Mouse (Mus musculus): ENCODE measurements around the gene Etnk2. TPM values are rescaled to one million over a fixed set of nuclear protein-coding genes. Genes with fewer than 3 reads are reported as not detected.

The Etnk2 gene
- polyA plus RNA-seq, 1 experiment from 2014 or later = 39.5 TPM

DNA sequence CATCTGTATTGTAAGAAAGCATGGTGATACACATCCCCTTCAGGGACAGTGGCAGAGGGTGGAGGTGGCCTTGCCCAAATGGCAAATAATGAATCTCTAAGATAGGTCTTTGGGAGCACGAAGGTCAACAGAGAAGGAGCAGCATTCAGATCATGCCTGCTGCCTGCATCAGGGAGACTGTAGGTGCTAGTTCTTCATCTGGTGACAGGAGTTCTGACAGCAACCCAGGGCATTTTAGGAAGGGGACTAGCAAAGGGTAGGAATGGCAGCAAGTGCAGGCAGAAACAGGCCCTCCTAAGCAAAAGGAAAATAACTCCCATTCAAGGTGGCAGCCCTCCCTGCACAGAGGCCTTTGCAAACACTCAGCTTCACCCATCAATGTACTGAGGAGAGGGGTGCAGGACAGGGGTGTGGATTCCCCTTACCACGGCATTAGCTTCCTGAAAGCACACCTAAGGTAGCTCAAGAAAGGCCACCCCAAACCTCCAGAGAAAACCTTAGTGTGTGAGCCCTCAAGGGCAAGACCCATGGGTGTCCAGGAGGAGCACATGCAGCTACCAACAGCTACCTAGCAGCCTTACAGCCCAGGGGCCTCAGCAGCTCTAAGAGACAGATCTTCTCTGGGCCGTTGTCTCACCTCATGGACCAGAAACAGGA, 55.9 kb downstream of the Etnk2 start:
- DNase-seq (no peak), ATAC-seq (no peak)
- 70% methylated on average over 3 of the region's 3 CpGs for WGBS (ENCODE audit: insufficient replicate concordance)
- H3K9ac ChIP-seq (replicated peaks) = no peak overlapping the region
- no peaks in the 10 kb centered on the region for H3K36me3 ChIP-seq (replicated peaks; ENCODE audit: insufficient read depth, low read length)
- H3K4me3 ChIP-seq (ENCODE audit: low read depth, low read length) = no peak overlapping the region
- no peak overlapping the region for H3K27ac ChIP-seq (ENCODE audit: low read depth)
- peaks cover 24% of the 10 kb centered on the region for H3K4me1 ChIP-seq (ENCODE audit: insufficient read depth)
- H3K27me3 ChIP-seq (ENCODE audit: insufficient read depth, low read length) = peaks cover 7% of the 10 kb centered on the region
- no peak overlapping the region for H3K4me2 ChIP-seq (ENCODE audit: low read depth, low read length)
- TF ChIP-seq EP300 (IDR thresholded peaks at IDR 0.05; ENCODE audit: low read depth) (no peak), CTCF (IDR thresholded peaks at IDR 0.05; ENCODE audit: low read depth) (no peak)
- H3K9me3 ChIP-seq (ENCODE audit: low read length) = no peaks in the 10 kb centered on the region

DNA sequence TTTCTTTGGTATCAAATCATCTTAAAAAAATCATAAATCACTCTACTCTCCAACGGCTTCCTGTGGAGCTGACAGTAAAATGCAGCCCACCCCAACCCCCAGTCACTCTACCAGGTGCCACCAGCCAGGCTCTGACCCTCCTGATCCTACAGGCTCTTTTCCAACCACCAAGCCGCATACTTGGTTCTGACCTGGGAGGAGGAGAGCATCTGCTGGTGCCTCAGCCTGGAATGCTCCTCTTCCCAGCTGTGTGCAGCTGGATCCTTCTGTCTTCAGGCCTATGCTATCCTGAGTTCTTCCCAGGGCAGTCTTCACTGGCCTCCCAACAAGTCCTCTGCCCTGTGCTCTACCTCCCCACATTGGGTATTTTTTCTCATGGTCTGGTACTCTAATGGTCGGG, 57.1 kb downstream of the Etnk2 start:
- 66% methylated on average over 3 of the region's 3 CpGs for WGBS (ENCODE audit: insufficient replicate concordance)
- Histone ChIP-seq H3K9me3 (ENCODE audit: low read length) (no peaks in the 10 kb centered on the region), H3K27ac (ENCODE audit: low read depth) (no peak overlapping the region), H3K36me3 (replicated peaks; ENCODE audit: insufficient read depth, low read length) (no peaks in the 10 kb centered on the region), H3K4me2 (ENCODE audit: low read depth, low read length) (no peak overlapping the region), H3K9ac (replicated peaks) (no peak overlapping the region), H3K27me3 (ENCODE audit: insufficient read depth, low read length) (peaks cover 7% of the 10 kb centered on the region), H3K4me1 (ENCODE audit: insufficient read depth) (peaks cover 24% of the 10 kb centered on the region), H3K4me3 (ENCODE audit: low read depth, low read length) (no peak overlapping the region)
- ATAC-seq (no peak), DNase-seq (no peak)
- TF ChIP-seq CTCF (IDR thresholded peaks at IDR 0.05; ENCODE audit: low read depth) = no peak

DNA sequence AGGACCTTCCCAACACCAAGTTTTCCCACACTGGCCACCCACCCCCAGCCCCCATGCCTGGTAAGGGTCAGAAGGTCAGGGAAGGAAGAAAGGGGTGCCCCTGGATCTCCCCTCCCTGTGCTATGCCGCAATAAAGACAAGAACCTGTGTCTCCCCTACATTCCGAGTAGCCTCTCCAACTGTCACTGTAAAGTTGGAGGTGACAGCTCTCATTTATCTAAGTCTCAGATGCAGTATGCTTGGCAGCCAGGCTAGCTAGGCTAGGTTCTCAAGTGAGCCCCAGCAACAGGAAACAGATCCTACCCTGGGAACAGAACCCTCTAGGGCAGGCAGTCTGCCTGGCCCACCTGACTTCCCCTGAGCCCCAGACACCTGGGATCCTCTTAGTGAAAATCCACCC, 57.7 kb downstream of the Etnk2 start:
- ATAC-seq (no peak), DNase-seq (no peak)
- no peaks in the 10 kb centered on the region for H3K36me3 ChIP-seq (replicated peaks; ENCODE audit: insufficient read depth, low read length)
- no peak overlapping the region for H3K4me2 ChIP-seq (ENCODE audit: low read depth, low read length)
- H3K27me3 ChIP-seq (ENCODE audit: insufficient read depth, low read length) = peaks cover 7% of the 10 kb centered on the region
- no peak overlapping the region for H3K9ac ChIP-seq (replicated peaks)
- H3K4me3 ChIP-seq (ENCODE audit: low read depth, low read length) = no peak overlapping the region
- no peak overlapping the region for H3K27ac ChIP-seq (ENCODE audit: low read depth)
- no peak for TF ChIP-seq EP300 (IDR thresholded peaks at IDR 0.05; ENCODE audit: low read depth)
- no peak for TF ChIP-seq CTCF (IDR thresholded peaks at IDR 0.05; ENCODE audit: low read depth)
- peaks cover 22% of the 10 kb centered on the region for H3K4me1 ChIP-seq (ENCODE audit: insufficient read depth)
- WGBS (ENCODE audit: insufficient replicate concordance) = 63% methylated on average over 2 of the region's 2 CpGs
- no peaks in the 10 kb centered on the region for H3K9me3 ChIP-seq (ENCODE audit: low read length)

DNA sequence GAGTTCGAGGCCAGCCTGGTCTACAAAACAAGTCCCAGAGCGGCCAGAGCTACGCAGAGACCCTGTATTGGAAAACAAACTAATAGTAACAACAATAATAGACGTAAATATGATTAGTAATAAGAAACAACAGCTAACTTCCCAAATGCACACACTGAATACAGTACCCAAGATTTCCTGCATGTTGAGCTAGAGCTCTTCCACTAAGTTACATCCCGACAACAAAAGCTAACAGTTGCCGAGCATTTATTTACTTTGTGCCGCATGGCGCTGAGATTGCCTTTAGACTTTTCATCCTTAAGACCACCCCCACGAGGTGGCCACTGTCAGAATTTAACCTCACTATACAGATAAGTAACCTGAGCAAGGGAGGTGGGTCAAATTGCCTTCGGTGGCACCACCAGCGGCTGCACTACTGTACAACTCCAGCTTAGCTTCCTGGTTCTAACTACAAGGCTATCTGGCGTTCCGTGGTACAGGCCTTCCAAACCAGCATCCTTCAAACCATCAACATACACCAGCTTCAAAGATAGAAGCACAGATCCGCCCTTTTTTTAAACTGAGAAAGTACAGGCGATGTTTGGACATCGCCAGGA, 58.7 kb downstream of the Etnk2 start:
- H3K9ac ChIP-seq (replicated peaks) = no peak overlapping the region
- no peaks in the 10 kb centered on the region for H3K36me3 ChIP-seq (replicated peaks; ENCODE audit: insufficient read depth, low read length)
- H3K27ac ChIP-seq (ENCODE audit: low read depth) = no peak overlapping the region
- ATAC-seq (no peak), DNase-seq (peak; percentile 12)
- 44% methylated on average over 16 of the region's 16 CpGs for WGBS (ENCODE audit: insufficient replicate concordance)
- H3K4me2 ChIP-seq (ENCODE audit: low read depth, low read length) = peak overlapping the region; percentile 86
- H3K9me3 ChIP-seq (ENCODE audit: low read length) = no peaks in the 10 kb centered on the region
- H3K27me3 ChIP-seq (ENCODE audit: insufficient read depth, low read length) = peaks cover 7% of the 10 kb centered on the region
- peak overlapping the region; percentile 57; the same call in 1 of the 2 replicates for H3K4me3 ChIP-seq (ENCODE audit: low read depth, low read length)
- TF ChIP-seq CTCF (IDR thresholded peaks at IDR 0.05; ENCODE audit: low read depth) (0 out of 2 replicates have a peak, but pooled peaks have one; percentile 14), EP300 (IDR thresholded peaks at IDR 0.05; ENCODE audit: low read depth) (no peak)
- H3K4me1 ChIP-seq (ENCODE audit: insufficient read depth) = peaks cover 17% of the 10 kb centered on the region

DNA sequence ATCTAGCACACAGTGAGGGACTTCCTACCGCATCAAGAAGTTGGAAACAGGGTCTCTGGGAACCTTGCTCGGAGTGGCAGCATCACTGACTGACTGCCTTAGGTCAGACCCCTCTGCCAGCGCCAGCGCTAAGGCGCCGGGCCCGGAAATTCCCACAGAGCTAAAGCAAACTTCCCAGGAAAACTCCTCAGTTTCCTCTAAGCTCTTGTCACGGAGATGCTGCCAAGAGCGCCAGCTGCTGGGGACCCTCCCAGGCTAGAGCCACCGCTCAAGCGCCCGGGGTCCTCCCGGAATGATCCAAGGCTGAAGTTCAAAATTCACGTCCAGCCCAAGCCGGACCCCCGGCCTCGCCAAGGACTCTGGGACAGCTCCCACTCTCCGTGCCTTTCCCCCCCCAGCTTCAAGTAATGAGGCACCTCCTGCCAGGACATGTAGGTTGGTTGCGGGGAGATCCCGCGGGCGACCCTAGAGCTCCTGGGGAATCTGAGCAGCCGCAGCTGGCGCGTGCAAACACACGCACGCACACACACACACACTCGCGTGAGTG, 59.3 kb downstream of the Etnk2 start:
- H3K9me3 ChIP-seq (ENCODE audit: low read length) = no peaks in the 10 kb centered on the region
- peak overlapping the region; percentile 69 for H3K9ac ChIP-seq (replicated peaks)
- no peaks in the 10 kb centered on the region for H3K36me3 ChIP-seq (replicated peaks; ENCODE audit: insufficient read depth, low read length)
- H3K4me2 ChIP-seq (ENCODE audit: low read depth, low read length) = peak overlapping the region; percentile 86
- TF ChIP-seq EP300 (IDR thresholded peaks at IDR 0.05; ENCODE audit: low read depth) (no peak), CTCF (IDR thresholded peaks at IDR 0.05; ENCODE audit: low read depth) (no peak)
- H3K4me3 ChIP-seq (ENCODE audit: low read depth, low read length) = peak overlapping the region; percentile 57
- under 1% methylated on average over 29 of the region's 29 CpGs for WGBS (ENCODE audit: insufficient replicate concordance)
- peaks cover 10% of the 10 kb centered on the region for H3K4me1 ChIP-seq (ENCODE audit: insufficient read depth)
- H3K27me3 ChIP-seq (ENCODE audit: insufficient read depth, low read length) = peaks cover 7% of the 10 kb centered on the region
- ATAC-seq = no peak
- H3K27ac ChIP-seq (ENCODE audit: low read depth) = no peak overlapping the region
- no peak for DNase-seq

DNA sequence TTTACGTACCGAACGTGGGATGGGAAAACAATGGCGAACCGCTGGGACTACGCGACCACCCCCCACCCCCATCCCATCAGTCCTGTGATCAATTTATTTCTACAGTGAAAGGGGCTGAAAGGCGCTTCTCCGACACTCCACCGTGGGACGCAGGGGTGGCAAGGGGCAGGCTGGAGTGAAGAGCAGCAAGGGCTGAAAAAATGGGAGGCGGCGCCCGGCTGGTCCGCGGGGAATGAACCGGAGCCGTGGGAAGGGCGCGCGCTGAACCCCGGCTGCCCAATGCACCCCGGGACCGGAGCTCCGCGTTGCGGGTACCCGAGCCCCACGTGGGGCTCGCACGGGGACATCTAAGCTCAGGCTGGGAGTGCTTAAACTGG, 59.8 kb downstream of the Etnk2 start:
- peaks cover 9% of the 10 kb centered on the region; the same call in 1 of the 2 replicates for H3K4me1 ChIP-seq (ENCODE audit: insufficient read depth)
- H3K27ac ChIP-seq (ENCODE audit: low read depth) = no peak overlapping the region
- peak overlapping the region; percentile 69 for H3K9ac ChIP-seq (replicated peaks)
- DNase-seq (no peak), ATAC-seq (peak; percentile 7; the same call in 1 of the 2 replicates)
- WGBS (ENCODE audit: insufficient replicate concordance) = 0% methylated on average over 26 of the region's 31 CpGs
- no peaks in the 10 kb centered on the region for H3K36me3 ChIP-seq (replicated peaks; ENCODE audit: insufficient read depth, low read length)
- H3K9me3 ChIP-seq (ENCODE audit: low read length) = no peaks in the 10 kb centered on the region
- H3K27me3 ChIP-seq (ENCODE audit: insufficient read depth, low read length) = peaks cover 7% of the 10 kb centered on the region
- TF ChIP-seq CTCF (IDR thresholded peaks at IDR 0.05; ENCODE audit: low read depth) (no peak), EP300 (IDR thresholded peaks at IDR 0.05; ENCODE audit: low read depth) (no peak)
- peak overlapping the region; percentile 57 for H3K4me3 ChIP-seq (ENCODE audit: low read depth, low read length)
- H3K4me2 ChIP-seq (ENCODE audit: low read depth, low read length) = peak overlapping the region; percentile 86
